Mouse (Mus musculus) lung, postnatal 0 days (tissue): Measurements from ENCODE around the gene Psg16.

ENCODE experiments used
- CTCF ChIP-seq: IDR thresholded peaks from 2 replicates; pipeline ENCODE4 v1.5.1; 2016; ENCODE audit warnings: antibody characterized with exemption, mild to moderate bottlenecking
- EP300 ChIP-seq: IDR thresholded peaks from 2 replicates; pipeline ENCODE4 v1.6.1; 2016; ENCODE audit warnings: antibody characterized with exemption, mild to moderate bottlenecking, control low read depth

DNA sequence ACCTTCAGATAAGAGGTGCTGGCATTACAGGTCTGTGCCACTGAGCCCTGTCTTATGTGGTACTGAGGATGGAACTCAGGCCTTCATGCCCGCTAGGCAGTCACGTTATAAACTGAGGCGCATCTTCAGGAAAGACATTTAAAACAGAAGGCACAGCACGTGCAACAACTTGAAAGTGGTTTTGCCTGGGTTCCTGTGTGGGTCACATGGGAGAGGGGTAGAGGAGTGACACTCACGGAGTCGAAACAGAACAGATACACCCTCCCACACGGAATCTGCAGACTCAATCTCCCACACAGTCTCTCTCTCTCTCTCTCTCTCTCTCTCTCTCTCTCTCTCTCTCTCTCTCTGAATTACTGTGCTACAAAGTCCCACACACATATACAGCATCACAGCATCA is 43.6 kb upstream of the Psg16 start:
- TF ChIP-seq CTCF (no peak), EP300 (no peak)
